Comparison of ENCODE assay signal across 34 mouse cellular contexts in genomic region chrX:58013391-58013790, GRCm38 (mm10). TPM values are rescaled to one million over a fixed set of nuclear protein-coding genes. Genes with fewer than 3 reads are reported as not detected.
"Had no signal": no experiment of that assay in that cellular context is flagged by ENCODE, and none has a peak within 500 bp of the region (broad histone marks: within the 10 kb centered on the region; RNA-seq: fewer than 3 reads in every experiment).

No protein-coding gene starts in this region.

- H3K9me3 ChIP-seq: limb, embryonic 10.5 days; limb, embryonic 12.5 days; limb, embryonic 13.5 days; limb, embryonic 15.5 days; liver, embryonic 12.5 days; liver, embryonic 13.5 days; liver, embryonic 15.5 days; lung, embryonic 15.5 days; midbrain, embryonic 10.5 days; midbrain, embryonic 12.5 days; midbrain, embryonic 13.5 days; midbrain, embryonic 15.5 days had no signal

- H3K4me1 ChIP-seq: limb, embryonic 12.5 days; limb, embryonic 13.5 days; limb, embryonic 15.5 days; liver, embryonic 12.5 days; liver, embryonic 13.5 days; liver, embryonic 15.5 days; lung, embryonic 15.5 days; megakaryocyte, embryonic 14.5 days; midbrain, embryonic 12.5 days; midbrain, embryonic 15.5 days had no signal

- DNase-seq: left cerebral cortex, postnatal 4 days; liver; liver, embryonic 13.5 days; liver, postnatal 0 days; lung, adult 18-20 months; lung, adult 2 months; lung, embryonic 14.5 days; lung, postnatal 10 days; lung, postnatal 14 days; lung, postnatal 36 days; lung, postnatal 4 days had no signal

- H3K9ac ChIP-seq: limb, embryonic 12.5 days; limb, embryonic 13.5 days; limb, embryonic 15.5 days; liver, embryonic 12.5 days; liver, embryonic 13.5 days; liver, embryonic 14.5 days; liver, embryonic 15.5 days; liver, postnatal 0 days; lung, embryonic 14.5 days; lung, embryonic 15.5 days; midbrain, embryonic 12.5 days; midbrain, embryonic 13.5 days; midbrain, embryonic 15.5 days had no signal

- H3K4me3 ChIP-seq: limb, embryonic 10.5 days; limb, embryonic 12.5 days; limb, embryonic 13.5 days; limb, embryonic 15.5 days; liver, embryonic 12.5 days; liver, embryonic 13.5 days; liver, embryonic 15.5 days; lung, embryonic 15.5 days; megakaryocyte, embryonic 14.5 days; midbrain, embryonic 10.5 days; midbrain, embryonic 12.5 days; midbrain, embryonic 13.5 days; midbrain, embryonic 15.5 days; myocyte had no signal

- H3K27ac ChIP-seq: limb, embryonic 10.5 days; limb, embryonic 12.5 days; limb, embryonic 13.5 days; limb, embryonic 15.5 days; liver, embryonic 12.5 days; liver, embryonic 13.5 days; liver, embryonic 14.5 days; liver, embryonic 15.5 days; lung, embryonic 15.5 days; macrophage; midbrain, embryonic 10.5 days; midbrain, embryonic 12.5 days; midbrain, embryonic 13.5 days; midbrain, embryonic 15.5 days had no signal

- H3K36me3 ChIP-seq: limb, embryonic 10.5 days; limb, embryonic 12.5 days; limb, embryonic 13.5 days; limb, embryonic 15.5 days; liver, embryonic 12.5 days; liver, embryonic 13.5 days; liver, embryonic 15.5 days; lung, embryonic 15.5 days; midbrain, embryonic 10.5 days; midbrain, embryonic 12.5 days; midbrain, embryonic 13.5 days; midbrain, embryonic 15.5 days had no signal

RNA-seq across cellular contexts. Expression of gene Zic3, which starts 9.1 kb away (rescaled TPM):
- total RNA-seq: liver, adult 2 months; megakaryocyte progenitor cell, adult 5-6 weeks; megakaryocyte, adult 5-6 weeks; megakaryocyte-erythroid progenitor cell, adult 5-6 weeks; monocyte, adult 5-6 weeks had no signal
- polyA plus RNA-seq: liver, adult 2 months; liver, embryonic 12.5 days; liver, embryonic 13.5 days; liver, embryonic 15.5 days; liver, embryonic 16.5 days; liver, postnatal 0 days; lung, adult 2 months; lung, embryonic 14.5 days; lung, embryonic 15.5 days; lung, embryonic 16.5 days; lung, postnatal 0 days; macrophage; myocyte had no signal
